Mouse (Mus musculus): ENCODE data around the gene Erp44. TPM values are rescaled to one million over a fixed set of nuclear protein-coding genes. Genes with fewer than 3 reads are reported as not detected.

The Erp44 gene
- polyA plus RNA-seq, 1 experiment from 2014 or later, result 66.0 TPM

GRCm38 (mm10) chr4:48273119-48273829, 6.1 kb downstream of the Erp44 start:
- DNase-seq, result no peak
- TF ChIP-seq EP300 (IDR thresholded peaks at IDR 0.05; ENCODE audit: low read depth), result no peak
- peaks cover 8% of the 10 kb centered on the region for H3K4me1 ChIP-seq (ENCODE audit: insufficient read depth)

GRCm38 (mm10) chr4:48271838-48272237, 7.5 kb downstream of the Erp44 start:
- H3K4me2 ChIP-seq (ENCODE audit: low read depth, low read length), result no peak overlapping the region

More at GRCm38 (mm10) chr4:48273119-48273829, 6.1 kb downstream of the Erp44 start:
- WGBS (ENCODE audit: insufficient replicate concordance), result 83% methylated on average over 7 of the region's 7 CpGs
- no peak overlapping the region for H3K4me3 ChIP-seq (ENCODE audit: low read depth, low read length)
- ATAC-seq, result peak; percentile 80
- no peaks in the 10 kb centered on the region for H3K27me3 ChIP-seq (ENCODE audit: insufficient read depth, low read length)
- H3K27ac ChIP-seq (ENCODE audit: low read depth), result no peak overlapping the region
- H3K9me3 ChIP-seq (ENCODE audit: low read length), result no peaks in the 10 kb centered on the region
- H3K4me2 ChIP-seq (ENCODE audit: low read depth, low read length), result no peak overlapping the region
- no peak overlapping the region for H3K9ac ChIP-seq (replicated peaks)
- no peaks in the 10 kb centered on the region for H3K36me3 ChIP-seq (replicated peaks; ENCODE audit: insufficient read depth, low read length)

GRCm38 (mm10) chr4:48270532-48270931, 8.8 kb downstream of the Erp44 start:
- peaks cover 7% of the 10 kb centered on the region for H3K4me1 ChIP-seq (ENCODE audit: insufficient read depth)
- no peak for ATAC-seq
- no peaks in the 10 kb centered on the region for H3K36me3 ChIP-seq (replicated peaks; ENCODE audit: insufficient read depth, low read length)
- TF ChIP-seq EP300 (IDR thresholded peaks at IDR 0.05; ENCODE audit: low read depth), result no peak
- no peak for TF ChIP-seq CTCF (IDR thresholded peaks at IDR 0.05; ENCODE audit: low read depth)
- no peak overlapping the region for H3K4me2 ChIP-seq (ENCODE audit: low read depth, low read length)
- no peak overlapping the region for H3K27ac ChIP-seq (ENCODE audit: low read depth)
- no peaks in the 10 kb centered on the region for H3K27me3 ChIP-seq (ENCODE audit: insufficient read depth, low read length)
- H3K9ac ChIP-seq (replicated peaks), result no peak overlapping the region
- no peak for DNase-seq
- no peaks in the 10 kb centered on the region for H3K9me3 ChIP-seq (ENCODE audit: low read length)
- H3K4me3 ChIP-seq (ENCODE audit: low read depth, low read length), result no peak overlapping the region

More at GRCm38 (mm10) chr4:48271838-48272237, 7.5 kb downstream of the Erp44 start:
- Histone ChIP-seq H3K36me3 (replicated peaks; ENCODE audit: insufficient read depth, low read length) (no peaks in the 10 kb centered on the region), H3K4me1 (ENCODE audit: insufficient read depth) (peaks cover 11% of the 10 kb centered on the region), H3K4me3 (ENCODE audit: low read depth, low read length) (no peak overlapping the region), H3K9me3 (ENCODE audit: low read length) (no peaks in the 10 kb centered on the region), H3K9ac (replicated peaks) (no peak overlapping the region), H3K27me3 (ENCODE audit: insufficient read depth, low read length) (no peaks in the 10 kb centered on the region), H3K27ac (ENCODE audit: low read depth) (no peak overlapping the region)
- DNase-seq (no peak), ATAC-seq (no peak)
- no peak for TF ChIP-seq EP300 (IDR thresholded peaks at IDR 0.05; ENCODE audit: low read depth)
- TF ChIP-seq CTCF (IDR thresholded peaks at IDR 0.05; ENCODE audit: low read depth), result no peak
- 78% methylated on average over 5 of the region's 5 CpGs for WGBS (ENCODE audit: insufficient replicate concordance)

- Histone ChIP-seq H3K36me3 (replicated peaks; ENCODE audit: insufficient read depth, low read length) (no peaks in the 10 kb centered on the region), H3K4me3 (ENCODE audit: low read depth, low read length) (no peak overlapping the region), H3K9me3 (ENCODE audit: low read length) (no peaks in the 10 kb centered on the region), H3K9ac (replicated peaks) (no peak overlapping the region), H3K27ac (ENCODE audit: low read depth) (no peak overlapping the region), H3K4me2 (ENCODE audit: low read depth, low read length) (no peak overlapping the region), H3K27me3 (ENCODE audit: insufficient read depth, low read length) (no peaks in the 10 kb centered on the region), H3K4me1 (ENCODE audit: insufficient read depth) (peaks cover 7% of the 10 kb centered on the region; the same call in 1 of the 2 replicates)
- 65% methylated on average over 1 of the region's 1 CpGs for WGBS (ENCODE audit: insufficient replicate concordance)
- no peak for DNase-seq
- TF ChIP-seq EP300 (IDR thresholded peaks at IDR 0.05; ENCODE audit: low read depth) (no peak), CTCF (IDR thresholded peaks at IDR 0.05; ENCODE audit: low read depth) (no peak)
- no peak for ATAC-seq
Observed at GRCm38 (mm10) chr4:48268127-48268526, 11.2 kb downstream of the Erp44 start.

- Histone ChIP-seq H3K9me3 (ENCODE audit: low read length) (no peaks in the 10 kb centered on the region), H3K36me3 (replicated peaks; ENCODE audit: insufficient read depth, low read length) (no peaks in the 10 kb centered on the region), H3K27me3 (ENCODE audit: insufficient read depth, low read length) (no peaks in the 10 kb centered on the region), H3K27ac (ENCODE audit: low read depth) (no peak overlapping the region), H3K4me3 (ENCODE audit: low read depth, low read length) (no peak overlapping the region), H3K4me2 (ENCODE audit: low read depth, low read length) (no peak overlapping the region), H3K9ac (replicated peaks) (no peak overlapping the region), H3K4me1 (ENCODE audit: insufficient read depth) (peaks cover 7% of the 10 kb centered on the region; the same call in 1 of the 2 replicates)
- no peak for ATAC-seq
- DNase-seq, result no peak
- WGBS (ENCODE audit: insufficient replicate concordance), result 79% methylated on average over 3 of the region's 3 CpGs
- TF ChIP-seq EP300 (IDR thresholded peaks at IDR 0.05; ENCODE audit: low read depth), result no peak
- no peak for TF ChIP-seq CTCF (IDR thresholded peaks at IDR 0.05; ENCODE audit: low read depth)
Observed at GRCm38 (mm10) chr4:48267683-48268082, 11.7 kb downstream of the Erp44 start.

- TF ChIP-seq EP300 (IDR thresholded peaks at IDR 0.05; ENCODE audit: low read depth) (no peak), CTCF (IDR thresholded peaks at IDR 0.05; ENCODE audit: low read depth) (no peak)
- no peak for DNase-seq
- Histone ChIP-seq H3K36me3 (replicated peaks; ENCODE audit: insufficient read depth, low read length) (no peaks in the 10 kb centered on the region), H3K27me3 (ENCODE audit: insufficient read depth, low read length) (no peaks in the 10 kb centered on the region), H3K4me2 (ENCODE audit: low read depth, low read length) (no peak overlapping the region), H3K27ac (ENCODE audit: low read depth) (no peak overlapping the region), H3K4me3 (ENCODE audit: low read depth, low read length) (no peak overlapping the region), H3K4me1 (ENCODE audit: insufficient read depth) (peaks cover 3% of the 10 kb centered on the region; the same call in 1 of the 2 replicates), H3K9me3 (ENCODE audit: low read length) (no peaks in the 10 kb centered on the region), H3K9ac (replicated peaks) (no peak overlapping the region)
- WGBS (ENCODE audit: insufficient replicate concordance), result 83% methylated on average over 3 of the region's 3 CpGs
- no peak for ATAC-seq
Observed at GRCm38 (mm10) chr4:48258045-48258444, 21.3 kb downstream of the Erp44 start.

Measured in liver, postnatal 0 days (tissue).